Mouse (Mus musculus): ENCODE measurements at regions not wholly inside any gene's neighbourhood (a gene's known extent, or its start where the extent isn't known, plus 50 kb on each side); places are given as distances from the start of the nearest gene placed in this dataset.

GRCm38 (mm10) chr4:55141923-55142732 is 197.3 kb downstream of the Zfp462 start:
- TF ChIP-seq CTCF (IDR thresholded peaks at IDR 0.05; ENCODE audit: extremely low read depth, insufficient read length, insufficient replicate concordance, low read depth, low read length) (no peak), POLR2A (IDR thresholded peaks at IDR 0.05; ENCODE audit: low read depth, low read length) (no peak)

All from small intestine, adult 2 months (tissue).